Mouse (Mus musculus): Measurements from ENCODE around the gene Baz2b.
"Not testable (repeated sequence)": the region's sequence is repeated elsewhere in the genome, so short reads cannot be mapped to it uniquely, and the experiment has no call there.

Gene Baz2b

GRCm38 (mm10) chr2:60089528-60090247 lies 120.0 kb downstream of the Baz2b start:
- no peak for DNase-seq (ENCODE audit: low spot score in 2 of 2)

- DNase-seq (ENCODE audit: low spot score in 2 of 2): no peak
Observed at GRCm38 (mm10) chr2:60088785-60089527, 120.7 kb downstream of the Baz2b start.

GRCm38 (mm10) chr2:60086197-60086903 lies 123.3 kb downstream of the Baz2b start:
- DNase-seq (ENCODE audit: low spot score in 2 of 2): peak in 1 of 2 experiments; percentile 55

- no peak for DNase-seq (ENCODE audit: low spot score in 2 of 2)
Observed at GRCm38 (mm10) chr2:60084823-60085222, 124.8 kb downstream of the Baz2b start.

- no peak for DNase-seq (ENCODE audit: low spot score in 2 of 2)
Observed at GRCm38 (mm10) chr2:60082984-60083636, 126.5 kb downstream of the Baz2b start.

- no peak for DNase-seq (ENCODE audit: low spot score in 2 of 2)
Observed at GRCm38 (mm10) chr2:60082225-60082624, 127.4 kb downstream of the Baz2b start.

GRCm38 (mm10) chr2:60080831-60081230 lies 128.8 kb downstream of the Baz2b start:
- no peak for DNase-seq (ENCODE audit: low spot score in 2 of 2)

GRCm38 (mm10) chr2:60077631-60078030 lies 132.0 kb downstream of the Baz2b start:
- DNase-seq (ENCODE audit: low spot score in 2 of 2): no peak

GRCm38 (mm10) chr2:60076800-60077199 lies 132.8 kb downstream of the Baz2b start:
- DNase-seq (ENCODE audit: low spot score in 2 of 2): peak in 1 of 2 experiments; percentile 16

- no peak for DNase-seq (ENCODE audit: low spot score in 2 of 2)
Observed at GRCm38 (mm10) chr2:60076025-60076424, 133.6 kb downstream of the Baz2b start.

GRCm38 (mm10) chr2:60073798-60074197 lies 135.8 kb downstream of the Baz2b start:
- not testable (repeated sequence) for DNase-seq (ENCODE audit: low spot score in 2 of 2)

GRCm38 (mm10) chr2:60071813-60072212 lies 137.8 kb downstream of the Baz2b start:
- no peak for DNase-seq (ENCODE audit: low spot score in 2 of 2)

- DNase-seq (ENCODE audit: low spot score in 2 of 2): no peak
Observed at GRCm38 (mm10) chr2:60070938-60071337, 138.7 kb downstream of the Baz2b start.

- DNase-seq (ENCODE audit: low spot score in 2 of 2): no peak
Observed at GRCm38 (mm10) chr2:60068468-60068867, 141.2 kb downstream of the Baz2b start.

- DNase-seq (ENCODE audit: low spot score in 2 of 2): no peak
Observed at GRCm38 (mm10) chr2:60065415-60065814, 144.2 kb downstream of the Baz2b start.

- DNase-seq (ENCODE audit: low spot score in 2 of 2): no peak
Observed at GRCm38 (mm10) chr2:60060185-60060775, 149.4 kb downstream of the Baz2b start.

- DNase-seq (ENCODE audit: low spot score in 2 of 2): no peak
Observed at GRCm38 (mm10) chr2:60059300-60059699, 150.3 kb downstream of the Baz2b start.

- DNase-seq (ENCODE audit: low spot score in 2 of 2): no peak
Observed at GRCm38 (mm10) chr2:60056043-60056442, 153.6 kb downstream of the Baz2b start.

- no peak for DNase-seq (ENCODE audit: low spot score in 2 of 2)
Observed at GRCm38 (mm10) chr2:60054808-60055535, 154.7 kb downstream of the Baz2b start.

- DNase-seq (ENCODE audit: low spot score in 2 of 2): no peak
Observed at GRCm38 (mm10) chr2:60053222-60054010, 156.2 kb downstream of the Baz2b start.
